Comparison of ENCODE assay signal across 9 mouse cellular contexts in the genomic region with DNA sequence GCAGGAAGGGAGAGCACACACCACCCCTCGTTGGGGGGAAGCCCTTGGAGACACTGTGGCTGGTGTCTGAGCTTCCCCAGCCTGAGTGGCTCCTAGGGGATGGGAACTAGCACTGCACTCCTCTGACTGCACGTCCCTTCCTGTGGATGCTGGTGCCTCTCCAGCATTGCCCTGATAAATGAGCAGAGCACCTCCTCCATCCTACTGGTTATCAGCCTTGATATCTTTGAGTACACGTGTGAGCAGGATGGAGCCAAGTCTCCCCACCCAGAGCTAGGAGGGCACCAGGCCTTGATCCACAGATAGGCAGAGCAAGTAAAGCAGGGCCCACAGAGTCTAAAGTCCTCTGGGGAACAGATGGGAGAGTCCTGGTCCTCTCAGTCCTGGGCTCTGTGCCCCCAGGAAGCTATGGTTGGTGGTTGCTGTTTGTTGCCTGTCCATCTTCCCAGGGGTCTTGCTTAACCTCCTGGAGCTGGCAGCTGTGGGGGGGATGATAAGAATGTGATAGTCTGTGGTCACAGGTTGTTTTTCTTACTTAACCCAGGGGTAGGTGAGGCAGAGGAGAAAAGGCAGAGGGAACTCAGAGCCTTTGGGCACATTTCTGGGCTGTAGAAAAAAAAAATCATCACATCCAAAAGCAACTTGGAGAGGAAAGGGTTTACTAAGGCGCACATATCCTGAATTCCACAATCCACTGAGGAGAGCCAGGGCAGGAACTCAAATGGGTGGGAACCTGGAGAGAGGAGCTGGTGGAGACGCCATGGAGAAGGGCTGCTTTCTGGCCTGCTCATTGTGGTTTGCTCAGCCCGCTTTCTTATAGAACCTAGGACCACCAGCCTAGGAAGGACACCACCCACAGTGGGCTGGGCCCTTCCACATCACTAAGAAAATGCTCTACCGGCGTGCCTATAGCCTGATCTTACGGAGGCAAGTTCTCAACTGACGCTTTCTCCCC. TPM values are rescaled to one million over a fixed set of nuclear protein-coding genes. Genes with fewer than 3 reads are reported as not detected.
A peak's percentile ranks its signal among the peaks of the same experiment; 100 is the strongest.
DNase-seq lines count a peak whose midpoint lies in the region; ATAC-seq and TF ChIP-seq lines count a peak whose summit lies in the region.
"Had no signal": no experiment of that assay in that cellular context is flagged by ENCODE, and none has a peak within 500 bp of the region (broad histone marks: within the 10 kb centered on the region; RNA-seq: fewer than 3 reads in every experiment).

No protein-coding gene starts in this region.

- no peaks in the 10 kb centered on the region for H3K9me3 ChIP-seq in intestine, embryonic 15.5 days

- no peak overlapping the region for H3K4me3 ChIP-seq in cerebellum, adult 2 months (replicated peaks; ENCODE audit: insufficient read depth, low read depth, low read length)
- H3K4me3 ChIP-seq in intestine, embryonic 15.5 days (replicated peaks), result no peak overlapping the region
- H3K4me3 ChIP-seq: myocyte had no signal

- H3K9ac ChIP-seq in intestine, embryonic 15.5 days, result no peak overlapping the region

- peak overlapping the region; percentile 81 for H3K27ac ChIP-seq in cerebellum, adult 2 months (ENCODE audit: insufficient read depth, low read length)
- H3K27ac ChIP-seq in intestine, embryonic 15.5 days, result peak overlapping the region; percentile 60

- 63% methylated on average over 10 of the region's 10 CpGs for WGBS in cerebellum, adult 2 months
- 61% methylated on average over 10 of the region's 10 CpGs for WGBS in intestine, embryonic 15.5 days

- TF ChIP-seq CTCF in cerebellum, adult 2 months (IDR thresholded peaks at IDR 0.05; ENCODE audit: borderline replicate concordance, insufficient read depth, low read depth, low read length), result no peak

- H3K4me1 ChIP-seq in cerebellum, adult 2 months (ENCODE audit: control insufficient read depth, insufficient read depth, low read length), result peaks cover 57% of the 10 kb centered on the region
- H3K4me1 ChIP-seq in intestine, embryonic 15.5 days (replicated peaks), result peaks cover 48% of the 10 kb centered on the region

- H3K4me2 ChIP-seq in intestine, embryonic 15.5 days (replicated peaks), result no peak overlapping the region

- TF ChIP-seq POLR2A in cerebellum, adult 2 months (IDR thresholded peaks at IDR 0.05; ENCODE audit: borderline replicate concordance, insufficient read depth, low read length), result no peak

- no peaks in the 10 kb centered on the region for H3K27me3 ChIP-seq in cerebellum, adult 2 months (ENCODE audit: control insufficient read depth, insufficient read depth, low read length)
- no peaks in the 10 kb centered on the region for H3K27me3 ChIP-seq in intestine, embryonic 15.5 days (replicated peaks)

- no peak for DNase-seq in cerebellum, adult 2 months
- DNase-seq in c-Kit-positive CD71-positive TER-119-positive erythroid progenitor cells, embryonic 14.5 days (ENCODE audit: low spot score), result peak; percentile 76
- DNase-seq in lung, postnatal 10 days, result peak; percentile 52
- DNase-seq in embryo, embryonic 11 days, result no peak
- no peak for DNase-seq in frontal cortex, postnatal 36 days (ENCODE audit: low spot score in 2 of 2)
- no peak for DNase-seq in cerebellum, postnatal 36 days

- H3K36me3 ChIP-seq in intestine, embryonic 15.5 days, result no peaks in the 10 kb centered on the region

- no peak for ATAC-seq in cerebellum, adult (ENCODE audit: insufficient number of reproducible peaks, low FRiP score, low TSS enrichment)
- peak; percentile 73 for ATAC-seq in intestine, embryonic 15.5 days

RNA-seq across cellular contexts. Expression of gene Mgll, which starts 34.6 kb away (rescaled TPM):
- polyA plus RNA-seq in cerebellum, adult 2 months (2012; rRNA removed), result 63.4 and 69.2 TPM in 2 replicates
- 71.6 and 75.9 TPM in 2 replicates for polyA plus RNA-seq in intestine, embryonic 15.5 days (2015; fragmentation: Nextera tagmentation; extraction: Ambion mirVana)

Comparison
In these comparisons a context has a peak if more than half of its experiments do, and no peak if none do; other contexts are left out.
1. DNase-seq: peak in c-Kit-positive CD71-positive TER-119-positive erythroid progenitor cells, embryonic 14.5 days (single experiment) and lung, postnatal 10 days (single experiment); none in cerebellum, adult 2 months (0 of 2), embryo, embryonic 11 days (single experiment), frontal cortex, postnatal 36 days (0 of 2) and cerebellum, postnatal 36 days (0 of 2).